Mouse (Mus musculus): ENCODE measurements around the gene Ube4b.

- TF ChIP-seq CTCF (IDR thresholded peaks at IDR 0.05; ENCODE audit: borderline replicate concordance, control insufficient read depth, extremely low read depth, insufficient read depth, low read length, poor library complexity) (no peak), POLR2A (IDR thresholded peaks at IDR 0.05; ENCODE audit: control insufficient read depth, extremely low read depth, insufficient read depth, low read length, poor library complexity) (no peak)
Measured at GRCm38 (mm10) chr4:149357982-149358381, 68.6 kb downstream of the Ube4b start.

Data from thymus, adult 2 months (tissue).